Mouse (Mus musculus): ENCODE results near the gene Tk1. TPM values are rescaled to one million over a fixed set of nuclear protein-coding genes. Genes with fewer than 3 reads are reported as not detected.
A peak's percentile ranks its signal among the peaks of the same experiment; 100 is the strongest.

The Tk1 gene
- polyA plus RNA-seq, 1 experiment from 2014 or later = 12.4 TPM

GRCm38 (mm10) chr11:117783683-117784309, 42.1 kb downstream of the Tk1 start:
- Histone ChIP-seq H3K9ac (replicated peaks; ENCODE audit: low read depth) (no peak overlapping the region), H3K4me3 (ENCODE audit: low read depth, low read length) (no peak overlapping the region), H3K4me2 (replicated peaks; ENCODE audit: low read depth, low read length) (peak overlapping the region; percentile 87), H3K9me3 (ENCODE audit: low read length) (no peaks in the 10 kb centered on the region), H3K27ac (ENCODE audit: low read length) (no peak overlapping the region), H3K36me3 (ENCODE audit: insufficient read depth, low read length) (no peaks in the 10 kb centered on the region), H3K4me1 (ENCODE audit: insufficient read depth, low read depth, low read length) (peaks cover 26% of the 10 kb centered on the region; the same call in 1 of the 2 replicates), H3K27me3 (replicated peaks; ENCODE audit: insufficient read depth, low read length) (no peaks in the 10 kb centered on the region)
- TF ChIP-seq CTCF (IDR thresholded peaks at IDR 0.05) (no peak), EP300 (IDR thresholded peaks at IDR 0.05) (no peak)
- ATAC-seq (no peak), DNase-seq (ENCODE audit: low spot score) (peak; percentile 56)
- 40% methylated on average over 10 of the region's 10 CpGs for WGBS

DNA sequence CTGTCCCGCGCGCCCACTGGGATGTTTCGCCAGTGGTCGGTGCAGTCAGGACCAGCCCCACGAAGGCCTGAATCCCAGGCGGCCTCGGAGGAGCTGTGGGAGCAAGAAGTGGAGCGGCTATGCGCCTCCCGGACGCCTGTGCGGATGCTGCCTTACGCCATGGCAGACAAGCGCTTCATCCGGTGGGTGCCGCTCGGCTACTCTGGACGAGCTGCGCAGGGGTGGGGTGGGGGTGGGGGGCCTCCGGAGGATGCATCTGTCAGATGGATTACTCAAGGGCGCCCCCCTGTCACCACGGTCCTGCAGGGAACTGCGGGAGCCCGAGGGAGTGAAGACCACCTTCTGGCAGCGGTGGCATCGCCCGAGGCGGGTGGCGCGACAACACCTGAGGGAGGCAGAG, 42.8 kb downstream of the Tk1 start:
- H3K27ac ChIP-seq (ENCODE audit: low read length) = peak overlapping the region; percentile 98
- DNase-seq (ENCODE audit: low spot score) (peak; percentile 69), ATAC-seq (no peak)
- no peaks in the 10 kb centered on the region for H3K36me3 ChIP-seq (ENCODE audit: insufficient read depth, low read length)
- WGBS = 7% methylated on average over 30 of the region's 31 CpGs
- H3K9ac ChIP-seq (replicated peaks; ENCODE audit: low read depth) = peak overlapping the region; percentile 48
- peak; percentile 64 for TF ChIP-seq CTCF (IDR thresholded peaks at IDR 0.05)
- no peak for TF ChIP-seq EP300 (IDR thresholded peaks at IDR 0.05)
- H3K4me2 ChIP-seq (replicated peaks; ENCODE audit: low read depth, low read length) = peak overlapping the region; percentile 87
- no peaks in the 10 kb centered on the region for H3K9me3 ChIP-seq (ENCODE audit: low read length)
- peak overlapping the region; percentile 28; the same call in 1 of the 2 replicates for H3K4me3 ChIP-seq (ENCODE audit: low read depth, low read length)
- no peaks in the 10 kb centered on the region for H3K27me3 ChIP-seq (replicated peaks; ENCODE audit: insufficient read depth, low read length)
- H3K4me1 ChIP-seq (ENCODE audit: insufficient read depth, low read depth, low read length) = peaks cover 30% of the 10 kb centered on the region; the same call in 1 of the 2 replicates

GRCm38 (mm10) chr11:117782705-117783034, 43.2 kb downstream of the Tk1 start:
- TF ChIP-seq EP300 (IDR thresholded peaks at IDR 0.05) (no peak), CTCF (IDR thresholded peaks at IDR 0.05) (no peak)
- 47% methylated on average over 9 of the region's 9 CpGs for WGBS
- peak overlapping the region; percentile 87 for H3K4me2 ChIP-seq (replicated peaks; ENCODE audit: low read depth, low read length)
- H3K36me3 ChIP-seq (ENCODE audit: insufficient read depth, low read length) = no peaks in the 10 kb centered on the region
- DNase-seq (ENCODE audit: low spot score) (no peak), ATAC-seq (no peak)
- H3K4me1 ChIP-seq (ENCODE audit: insufficient read depth, low read depth, low read length) = peaks cover 30% of the 10 kb centered on the region; the same call in 1 of the 2 replicates
- no peaks in the 10 kb centered on the region for H3K9me3 ChIP-seq (ENCODE audit: low read length)
- H3K27ac ChIP-seq (ENCODE audit: low read length) = peak overlapping the region; percentile 98
- H3K4me3 ChIP-seq (ENCODE audit: low read depth, low read length) = peak overlapping the region; percentile 28; the same call in 1 of the 2 replicates
- no peaks in the 10 kb centered on the region for H3K27me3 ChIP-seq (replicated peaks; ENCODE audit: insufficient read depth, low read length)
- H3K9ac ChIP-seq (replicated peaks; ENCODE audit: low read depth) = peak overlapping the region; percentile 48

GRCm38 (mm10) chr11:117781993-117782704, 43.7 kb downstream of the Tk1 start, which contains the start of the genes Tmc8 and Tmc6:
TSS of gene Tmc8 (plus strand) at chr11:117782076.
TSS of gene Tmc6 (minus strand) at chr11:117782198.
- no peak for TF ChIP-seq EP300 (IDR thresholded peaks at IDR 0.05)
- TF ChIP-seq CTCF (IDR thresholded peaks at IDR 0.05) = no peak
- Histone ChIP-seq H3K9me3 (ENCODE audit: low read length) (no peaks in the 10 kb centered on the region), H3K27ac (ENCODE audit: low read length) (peak within 1 kb of the TSS; percentile 98), H3K4me1 (ENCODE audit: insufficient read depth, low read depth, low read length) (peaks cover 30% of the 10 kb centered on the region; the same call in 1 of the 2 replicates), H3K27me3 (replicated peaks; ENCODE audit: insufficient read depth, low read length) (no peaks in the 10 kb centered on the region), H3K36me3 (ENCODE audit: insufficient read depth, low read length) (no peaks in the 10 kb centered on the region), H3K4me3 (ENCODE audit: low read depth, low read length) (peak within 1 kb of the TSS; percentile 57), H3K9ac (replicated peaks; ENCODE audit: low read depth) (peak within 1 kb of the TSS; percentile 48), H3K4me2 (replicated peaks; ENCODE audit: low read depth, low read length) (peak within 1 kb of the TSS; percentile 87)
- peak; percentile 64 for DNase-seq (ENCODE audit: low spot score)
- WGBS = 36% methylated on average over 24 of the region's 24 CpGs
- ATAC-seq = peak; percentile 2; the same call in 1 of the 2 replicates

- H3K36me3 ChIP-seq (ENCODE audit: insufficient read depth, low read length) = no peaks in the 10 kb centered on the region
- peak overlapping the region; percentile 98 for H3K27ac ChIP-seq (ENCODE audit: low read length)
- WGBS = 6% methylated on average over 18 of the region's 18 CpGs
- DNase-seq (ENCODE audit: low spot score) = peak; percentile 92
- no peaks in the 10 kb centered on the region for H3K27me3 ChIP-seq (replicated peaks; ENCODE audit: insufficient read depth, low read length)
- peak overlapping the region; percentile 36 for H3K9ac ChIP-seq (replicated peaks; ENCODE audit: low read depth)
- H3K4me1 ChIP-seq (ENCODE audit: insufficient read depth, low read depth, low read length) = peaks cover 30% of the 10 kb centered on the region; the same call in 1 of the 2 replicates
- H3K9me3 ChIP-seq (ENCODE audit: low read length) = no peaks in the 10 kb centered on the region
- ATAC-seq = peak; percentile 29
- peak overlapping the region; percentile 87 for H3K4me2 ChIP-seq (replicated peaks; ENCODE audit: low read depth, low read length)
- H3K4me3 ChIP-seq (ENCODE audit: low read depth, low read length) = peak overlapping the region; percentile 57
- no peak for TF ChIP-seq CTCF (IDR thresholded peaks at IDR 0.05)
- peak; percentile 38; the same call in 1 of the 2 replicates for TF ChIP-seq EP300 (IDR thresholded peaks at IDR 0.05)
Observed at GRCm38 (mm10) chr11:117781199-117781821, 44.6 kb downstream of the Tk1 start.

DNA sequence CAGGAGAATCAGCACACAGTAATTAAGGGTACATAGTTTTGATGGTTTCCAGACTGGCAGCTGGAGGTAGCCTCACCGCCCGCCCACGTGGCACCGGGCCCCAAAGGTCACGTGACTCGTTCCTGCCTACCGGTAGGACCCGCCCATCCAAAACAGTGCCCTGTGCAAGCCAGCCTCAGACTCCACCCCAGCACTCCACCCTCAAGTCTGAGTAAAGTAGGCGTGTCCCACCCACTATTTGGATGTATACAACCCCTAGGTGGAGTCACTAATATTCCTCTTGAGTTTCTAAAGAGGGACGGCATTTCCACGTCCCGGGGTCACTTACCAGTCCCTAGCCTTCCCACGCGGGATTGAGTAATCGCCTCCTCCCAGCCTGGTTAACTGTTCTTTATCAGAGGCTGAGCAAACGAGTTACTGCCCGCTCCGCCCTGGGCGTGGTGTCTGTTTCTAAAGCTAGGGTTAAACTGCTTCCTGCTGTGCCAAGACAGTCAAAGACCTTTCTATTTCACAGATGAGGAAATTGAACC, 45.2 kb downstream of the Tk1 start:
- Histone ChIP-seq H3K9ac (replicated peaks; ENCODE audit: low read depth) (peak overlapping the region; percentile 75), H3K9me3 (ENCODE audit: low read length) (no peaks in the 10 kb centered on the region), H3K36me3 (ENCODE audit: insufficient read depth, low read length) (no peaks in the 10 kb centered on the region), H3K4me1 (ENCODE audit: insufficient read depth, low read depth, low read length) (peaks cover 30% of the 10 kb centered on the region; the same call in 1 of the 2 replicates), H3K4me3 (ENCODE audit: low read depth, low read length) (peak overlapping the region; percentile 57), H3K27me3 (replicated peaks; ENCODE audit: insufficient read depth, low read length) (no peaks in the 10 kb centered on the region), H3K27ac (ENCODE audit: low read length) (peak overlapping the region; percentile 98), H3K4me2 (replicated peaks; ENCODE audit: low read depth, low read length) (peak overlapping the region; percentile 87)
- TF ChIP-seq EP300 (IDR thresholded peaks at IDR 0.05) (peak; percentile 64; the same call in 1 of the 2 replicates), CTCF (IDR thresholded peaks at IDR 0.05) (peak; percentile 53)
- ATAC-seq = peak; percentile 75
- 2% methylated on average over 19 of the region's 19 CpGs for WGBS
- DNase-seq (ENCODE audit: low spot score) = peak; percentile 99

Data from lung, postnatal 0 days (tissue).